Mouse (Mus musculus): ENCODE measurements around the gene Acr.

DNA sequence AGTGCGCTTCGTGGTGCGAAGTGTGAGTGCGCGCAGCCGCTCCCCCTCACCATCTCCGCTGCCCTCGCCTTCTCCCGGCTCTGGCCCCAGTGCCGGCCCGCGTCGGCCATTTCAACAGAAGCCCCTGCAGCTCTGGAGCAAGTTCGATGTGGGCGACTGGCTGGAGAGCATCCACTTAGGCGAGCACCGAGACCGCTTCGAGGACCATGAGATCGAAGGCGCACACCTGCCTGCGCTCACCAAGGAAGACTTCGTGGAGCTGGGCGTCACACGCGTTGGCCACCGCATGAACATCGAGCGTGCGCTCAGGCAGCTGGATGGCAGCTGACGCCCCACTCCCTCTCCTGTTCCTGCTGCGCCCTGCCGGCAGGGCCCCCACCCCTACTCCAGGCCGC, 10.1 kb upstream of the Acr start:
- TF ChIP-seq CTCF (IDR thresholded peaks at IDR 0.05; ENCODE audit: extremely low read depth, insufficient read length, insufficient replicate concordance, low read depth, low read length) (no peak), POLR2A (IDR thresholded peaks at IDR 0.05; ENCODE audit: low read depth, low read length) (no peak)
